Mouse (Mus musculus): ENCODE data around the gene Tvp23b. TPM values are rescaled to one million over a fixed set of nuclear protein-coding genes. Genes with fewer than 3 reads are reported as not detected.

Gene Tvp23b
- polyA plus RNA-seq, 1 experiment from 2014 or later, result 53.4 TPM

DNA sequence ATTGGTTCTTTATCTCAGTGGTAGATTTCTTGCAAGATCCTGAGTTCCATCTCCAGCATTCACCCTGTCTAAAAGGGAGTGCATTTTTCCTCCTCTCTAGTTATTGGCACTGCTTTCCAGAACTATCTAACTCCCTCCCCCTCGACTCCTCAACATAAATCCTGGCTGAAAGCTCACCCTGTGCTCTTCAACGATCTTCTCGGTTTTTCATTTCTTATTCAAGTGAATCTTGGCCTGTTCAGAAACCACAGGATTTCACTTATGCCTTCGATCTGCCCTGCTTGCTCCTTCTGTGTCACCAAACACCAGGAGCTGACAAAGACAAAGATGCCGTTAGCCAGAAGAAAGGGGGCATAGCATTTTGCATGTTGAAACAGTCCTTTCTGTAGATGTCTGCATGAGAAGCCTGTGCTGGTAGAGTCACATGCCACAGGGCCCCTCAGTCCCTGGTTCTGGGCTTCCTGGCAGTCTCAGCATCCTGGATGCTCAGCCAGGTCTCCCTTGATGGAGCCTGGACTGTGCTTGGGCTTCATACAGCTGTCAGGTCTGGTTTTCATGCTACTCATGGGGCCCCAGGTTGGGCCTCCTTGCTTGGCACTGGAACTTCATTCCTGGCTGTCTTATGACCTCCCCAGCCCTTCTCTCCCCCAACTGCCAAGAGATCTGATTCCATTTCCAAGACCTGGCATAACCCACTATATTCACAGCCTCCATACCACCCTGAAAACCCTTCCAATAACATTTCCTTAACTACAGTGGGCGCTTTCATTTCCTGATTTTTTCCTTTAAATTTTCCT is 40.9 kb downstream of the Tvp23b start:
- no peak for ATAC-seq
- H3K4me3 ChIP-seq (ENCODE audit: low read depth, low read length), result no peak overlapping the region
- H3K4me2 ChIP-seq (replicated peaks; ENCODE audit: low read depth), result no peak overlapping the region
- H3K4me1 ChIP-seq (replicated peaks; ENCODE audit: control insufficient read depth, insufficient read depth, low read length), result no peaks in the 10 kb centered on the region
- H3K9ac ChIP-seq (ENCODE audit: low read depth, low read length), result no peak overlapping the region
- no peak overlapping the region for H3K27ac ChIP-seq (ENCODE audit: low read depth, low read length)
- no peak for TF ChIP-seq CTCF (IDR thresholded peaks at IDR 0.05; ENCODE audit: low read depth)
- H3K27me3 ChIP-seq (replicated peaks; ENCODE audit: control insufficient read depth, insufficient read depth, low read length), result no peaks in the 10 kb centered on the region
- no peaks in the 10 kb centered on the region for H3K9me3 ChIP-seq (ENCODE audit: control insufficient read depth)
- WGBS, result 70% methylated on average over 6 of the region's 6 CpGs
- no peaks in the 10 kb centered on the region for H3K36me3 ChIP-seq (ENCODE audit: control insufficient read depth, insufficient read depth)

DNA sequence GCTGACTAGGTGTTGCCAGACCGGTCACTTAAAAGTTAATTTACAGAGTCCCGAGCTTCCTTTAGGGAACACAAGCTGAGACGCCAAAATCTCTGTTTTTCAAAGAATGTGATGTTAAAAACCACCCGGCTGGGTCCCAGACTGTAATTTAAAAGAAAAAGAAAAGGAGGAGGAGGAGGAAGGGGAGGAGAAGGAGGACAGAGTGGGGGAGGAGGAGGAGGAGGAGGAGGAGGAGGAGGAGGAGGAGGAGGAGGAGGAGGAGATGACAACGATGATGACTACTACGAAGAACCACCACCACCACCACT is 41.4 kb downstream of the Tvp23b start:
- TF ChIP-seq CTCF (IDR thresholded peaks at IDR 0.05; ENCODE audit: low read depth), result no peak
- WGBS, result 24% methylated on average over 6 of the region's 6 CpGs
- Histone ChIP-seq H3K27ac (ENCODE audit: low read depth, low read length) (no peak overlapping the region), H3K27me3 (replicated peaks; ENCODE audit: control insufficient read depth, insufficient read depth, low read length) (no peaks in the 10 kb centered on the region), H3K4me2 (replicated peaks; ENCODE audit: low read depth) (peak overlapping the region; percentile 21; the same call in 1 of the 2 replicates), H3K9ac (ENCODE audit: low read depth, low read length) (no peak overlapping the region), H3K9me3 (ENCODE audit: control insufficient read depth) (no peaks in the 10 kb centered on the region), H3K4me1 (replicated peaks; ENCODE audit: control insufficient read depth, insufficient read depth, low read length) (no peaks in the 10 kb centered on the region), H3K4me3 (ENCODE audit: low read depth, low read length) (0 out of 2 replicates have a peak overlapping the region, but pooled peaks have one; percentile 7), H3K36me3 (ENCODE audit: control insufficient read depth, insufficient read depth) (no peaks in the 10 kb centered on the region)
- 0 out of 2 replicates have a peak, but pooled peaks have one; percentile 15 for ATAC-seq

DNA sequence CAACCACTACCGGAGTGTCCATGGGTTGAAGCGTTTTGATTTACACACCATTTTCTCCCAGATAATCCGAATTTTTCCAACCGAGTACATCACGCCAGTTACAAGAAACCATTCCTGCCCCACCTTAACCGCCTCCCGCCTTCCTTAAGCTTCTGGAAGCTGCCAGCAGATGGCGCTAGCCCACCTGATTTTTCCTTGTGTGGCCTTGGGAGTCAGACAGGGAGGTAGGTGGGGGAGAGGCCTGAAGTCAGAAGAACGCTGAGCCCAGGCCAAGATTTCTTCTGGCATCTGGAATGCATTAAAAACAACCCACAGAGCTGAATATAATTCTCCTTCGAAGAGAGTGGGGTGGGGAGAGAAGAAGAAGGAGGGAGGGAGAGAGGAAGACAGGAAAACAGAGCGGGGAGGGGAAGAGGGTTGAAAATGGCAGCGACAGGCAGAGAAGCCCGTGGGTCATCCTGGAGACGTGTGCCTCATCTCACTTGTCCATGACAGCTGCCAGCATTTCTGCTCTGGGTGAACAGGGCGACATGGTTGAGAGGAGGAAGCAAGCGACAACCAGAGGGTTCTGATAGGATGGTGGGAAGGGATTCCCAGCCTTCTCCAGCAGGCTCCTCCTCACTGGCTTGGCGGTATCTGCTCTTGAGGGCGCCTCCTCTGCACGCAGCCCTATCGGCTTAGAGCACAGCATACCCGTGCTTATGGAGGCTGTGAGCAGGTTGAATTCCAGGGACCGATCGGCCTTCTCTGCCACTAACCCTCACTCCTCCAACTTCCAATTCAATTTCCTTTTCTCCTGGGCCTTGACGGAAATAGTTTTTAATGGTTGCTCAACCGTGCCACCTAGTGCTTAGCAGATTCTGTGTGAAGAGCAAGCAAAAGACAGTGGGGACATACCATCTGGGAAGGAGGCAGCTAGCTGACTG is 42.1 kb downstream of the Tvp23b start:
- H3K27me3 ChIP-seq (replicated peaks; ENCODE audit: control insufficient read depth, insufficient read depth, low read length), result no peaks in the 10 kb centered on the region
- H3K36me3 ChIP-seq (ENCODE audit: control insufficient read depth, insufficient read depth), result no peaks in the 10 kb centered on the region
- H3K4me2 ChIP-seq (replicated peaks; ENCODE audit: low read depth), result peak overlapping the region; percentile 48
- peak overlapping the region; percentile 71 for H3K27ac ChIP-seq (ENCODE audit: low read depth, low read length)
- 31% methylated on average over 25 of the region's 25 CpGs for whole genome bisulfite sequencing
- no peaks in the 10 kb centered on the region for H3K4me1 ChIP-seq (replicated peaks; ENCODE audit: control insufficient read depth, insufficient read depth, low read length)
- TF ChIP-seq CTCF (IDR thresholded peaks at IDR 0.05; ENCODE audit: low read depth), result peak; percentile 98
- no peak overlapping the region for H3K9ac ChIP-seq (ENCODE audit: low read depth, low read length)
- no peaks in the 10 kb centered on the region for H3K9me3 ChIP-seq (ENCODE audit: control insufficient read depth)
- ATAC-seq, result peak; percentile 51
- 0 out of 2 replicates have a peak overlapping the region, but pooled peaks have one; percentile 9 for H3K4me3 ChIP-seq (ENCODE audit: low read depth, low read length)

DNA sequence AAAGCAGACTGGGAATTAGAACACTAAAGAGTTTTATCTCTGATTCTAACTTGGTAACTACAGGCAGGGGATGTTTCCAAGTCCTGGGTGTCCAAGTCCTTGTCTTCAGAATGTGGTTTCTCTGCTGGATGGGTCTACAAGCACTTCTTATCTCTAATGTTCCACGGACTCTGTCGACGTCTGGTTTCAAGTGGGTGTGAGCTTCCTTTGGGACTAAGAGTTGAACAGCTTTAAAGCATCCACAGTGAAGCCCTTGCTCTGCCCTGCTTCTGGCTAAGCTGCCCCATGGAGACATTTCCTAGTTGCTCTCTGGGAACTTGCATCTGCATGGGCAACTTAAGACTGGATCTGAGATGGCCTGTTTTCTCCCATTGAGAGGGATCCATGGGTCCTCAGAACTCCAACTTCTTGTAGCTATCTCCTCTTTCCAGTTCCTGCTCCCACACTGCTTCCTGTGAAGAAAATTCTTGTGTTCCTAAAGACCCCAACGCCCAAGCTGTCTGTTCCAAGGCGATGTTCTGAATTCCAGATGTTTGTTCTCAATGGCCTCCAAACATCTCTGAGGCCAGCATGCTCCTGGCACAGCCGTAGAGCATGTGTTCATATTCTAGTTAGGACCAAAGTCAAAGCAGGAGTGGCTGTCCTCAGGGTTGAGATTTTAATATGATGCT is 45.0 kb downstream of the Tvp23b start:
- Histone ChIP-seq H3K4me2 (replicated peaks; ENCODE audit: low read depth) (no peak overlapping the region), H3K4me3 (ENCODE audit: low read depth, low read length) (no peak overlapping the region), H3K4me1 (replicated peaks; ENCODE audit: control insufficient read depth, insufficient read depth, low read length) (no peaks in the 10 kb centered on the region), H3K27ac (ENCODE audit: low read depth, low read length) (no peak overlapping the region), H3K9me3 (ENCODE audit: control insufficient read depth) (no peaks in the 10 kb centered on the region), H3K27me3 (replicated peaks; ENCODE audit: control insufficient read depth, insufficient read depth, low read length) (no peaks in the 10 kb centered on the region), H3K36me3 (ENCODE audit: control insufficient read depth, insufficient read depth) (no peaks in the 10 kb centered on the region), H3K9ac (ENCODE audit: low read depth, low read length) (no peak overlapping the region)
- no peak for ATAC-seq
- TF ChIP-seq CTCF (IDR thresholded peaks at IDR 0.05; ENCODE audit: low read depth), result no peak
- WGBS, result 65% methylated on average over 6 of the region's 6 CpGs

DNA sequence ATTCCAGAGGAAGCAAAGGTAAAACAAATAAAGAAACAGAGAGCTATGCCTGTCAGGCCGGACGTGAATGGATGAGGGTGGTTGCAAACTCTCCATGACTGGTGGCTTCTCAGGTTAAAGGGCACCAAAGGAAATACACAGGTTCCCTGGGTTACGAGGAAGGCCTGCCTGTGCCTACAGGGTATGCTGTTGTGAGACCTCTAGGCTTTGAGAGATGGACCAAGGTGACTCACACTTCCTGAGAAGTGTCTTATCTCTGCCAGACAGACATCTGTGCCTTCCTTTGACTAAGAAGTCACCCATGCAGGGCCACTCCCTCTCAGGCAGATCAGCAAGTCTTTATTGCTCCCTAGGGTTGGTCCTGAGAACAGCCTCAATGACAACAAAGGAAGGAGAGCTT is 50.5 kb downstream of the Tvp23b start:
- peaks cover 1% of the 10 kb centered on the region; the same call in 1 of the 2 replicates for H3K27me3 ChIP-seq (replicated peaks; ENCODE audit: control insufficient read depth, insufficient read depth, low read length)
- H3K36me3 ChIP-seq (ENCODE audit: control insufficient read depth, insufficient read depth), result no peaks in the 10 kb centered on the region
- H3K4me1 ChIP-seq (replicated peaks; ENCODE audit: control insufficient read depth, insufficient read depth, low read length), result no peaks in the 10 kb centered on the region
- no peak overlapping the region for H3K4me2 ChIP-seq (replicated peaks; ENCODE audit: low read depth)
- WGBS, result 32% methylated on average over 3 of the region's 3 CpGs
- no peak for TF ChIP-seq CTCF (IDR thresholded peaks at IDR 0.05; ENCODE audit: low read depth)
- H3K4me3 ChIP-seq (ENCODE audit: low read depth, low read length), result no peak overlapping the region
- H3K27ac ChIP-seq (ENCODE audit: low read depth, low read length), result no peak overlapping the region
- no peak for ATAC-seq
- H3K9ac ChIP-seq (ENCODE audit: low read depth, low read length), result no peak overlapping the region
- H3K9me3 ChIP-seq (ENCODE audit: control insufficient read depth), result no peaks in the 10 kb centered on the region

DNA sequence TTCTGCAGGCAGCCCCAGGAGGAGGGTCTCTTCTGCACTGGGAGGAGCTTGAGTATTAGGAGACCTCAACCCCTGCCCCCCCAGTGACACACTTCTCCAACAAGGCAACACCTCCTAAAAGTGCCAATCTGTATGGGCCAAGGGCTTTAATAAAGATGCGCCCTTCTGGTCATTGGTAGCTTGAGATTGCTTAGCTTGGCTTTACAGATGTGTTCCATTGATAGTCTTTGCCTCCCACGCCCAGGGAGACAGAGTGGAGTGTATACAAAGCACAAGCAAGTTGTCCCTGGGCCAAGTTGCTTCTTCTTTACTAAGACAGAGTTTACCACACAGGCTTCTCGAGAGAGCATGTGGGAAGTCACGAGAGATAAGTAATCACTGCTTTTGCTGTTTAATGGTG is 51.3 kb downstream of the Tvp23b start:
- no peaks in the 10 kb centered on the region for H3K9me3 ChIP-seq (ENCODE audit: control insufficient read depth)
- no peaks in the 10 kb centered on the region for H3K36me3 ChIP-seq (ENCODE audit: control insufficient read depth, insufficient read depth)
- no peak overlapping the region for H3K9ac ChIP-seq (ENCODE audit: low read depth, low read length)
- WGBS, result 68% methylated on average over 4 of the region's 4 CpGs
- no peak for TF ChIP-seq CTCF (IDR thresholded peaks at IDR 0.05; ENCODE audit: low read depth)
- no peak overlapping the region for H3K4me2 ChIP-seq (replicated peaks; ENCODE audit: low read depth)
- H3K27ac ChIP-seq (ENCODE audit: low read depth, low read length), result no peak overlapping the region
- ATAC-seq, result no peak
- peaks cover 4% of the 10 kb centered on the region; the same call in 1 of the 2 replicates for H3K27me3 ChIP-seq (replicated peaks; ENCODE audit: control insufficient read depth, insufficient read depth, low read length)
- H3K4me3 ChIP-seq (ENCODE audit: low read depth, low read length), result no peak overlapping the region
- no peaks in the 10 kb centered on the region for H3K4me1 ChIP-seq (replicated peaks; ENCODE audit: control insufficient read depth, insufficient read depth, low read length)

All from intestine, postnatal 0 days (tissue).